Comparison of ENCODE assay signal across 9 mouse cellular contexts in the genomic region with DNA sequence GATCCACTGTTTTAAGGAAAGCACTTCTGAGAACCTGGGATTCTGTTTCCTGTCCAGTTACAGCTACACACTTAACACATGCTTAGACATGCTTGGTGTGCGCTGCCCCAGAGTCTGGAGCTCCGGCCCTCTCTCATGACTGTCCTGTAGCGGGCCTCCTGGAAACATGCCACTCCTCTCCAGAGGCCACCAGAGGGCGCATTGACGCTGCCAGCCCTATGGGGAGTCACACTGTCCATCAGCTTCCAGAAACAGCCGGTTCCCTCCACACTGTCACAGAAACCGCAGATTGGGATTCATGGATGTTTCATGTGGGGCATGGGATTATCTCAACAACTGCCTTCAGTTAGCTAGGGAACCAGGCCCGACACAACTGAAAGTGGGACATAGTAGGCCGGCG. TPM values are rescaled to one million over a fixed set of nuclear protein-coding genes. Genes with fewer than 3 reads are reported as not detected.
DNase-seq lines count a peak whose midpoint lies in the region; ATAC-seq and TF ChIP-seq lines count a peak whose summit lies in the region.
"Had no signal": no experiment of that assay in that cellular context is flagged by ENCODE, and none has a peak within 500 bp of the region (broad histone marks: within the 10 kb centered on the region; RNA-seq: fewer than 3 reads in every experiment).

No protein-coding gene starts in this region.

- H3K4me3 ChIP-seq in ES-Bruce4 (ENCODE audit: low read depth, low read length): no peak overlapping the region
- H3K4me3 ChIP-seq in forebrain, embryonic 13.5 days: no peak overlapping the region
- no peak overlapping the region for H3K4me3 ChIP-seq in lung, embryonic 14.5 days (ENCODE audit: low read depth, low read length)
- H3K4me3 ChIP-seq: erythroblast, embryonic 14.5 days had no signal

- ATAC-seq in forebrain, embryonic 13.5 days: peak; percentile 47; the same call in 1 of the 2 replicates
- ATAC-seq in lung, embryonic 14.5 days (ENCODE audit: insufficient read depth): peak; percentile 58; the same call in 1 of the 2 replicates

- WGBS in forebrain, embryonic 13.5 days: 29% methylated on average over 10 of the region's 10 CpGs
- WGBS in lung, embryonic 14.5 days: 26% methylated on average over 10 of the region's 10 CpGs

- no peak for TF ChIP-seq POLR2A in ES-Bruce4 (IDR thresholded peaks at IDR 0.05; ENCODE audit: insufficient read depth, low read length)

- peak; percentile 28 for DNase-seq in c-Kit-positive CD71-positive TER-119-negative erythroid progenitor cells, embryonic 14.5 days (ENCODE audit: low read depth)
- DNase-seq in heart, postnatal 25 days (ENCODE audit: low spot score): peak; percentile 64
- peak; percentile 67 to 87 for DNase-seq in layer of hippocampus, adult 18-20 months (ENCODE audit: low spot score in 2 of 2)
- DNase-seq in lung, embryonic 14.5 days: peak; percentile 93
- DNase-seq in ovary, adult 18-20 months (ENCODE audit: low spot score): peak; percentile 60
- peak; percentile 65 for DNase-seq in thymus, postnatal 0 days (ENCODE audit: low spot score)

- H3K27me3 ChIP-seq in ES-Bruce4 (ENCODE audit: control insufficient read depth, insufficient read depth, low read length, poor library complexity, severe bottlenecking): no peaks in the 10 kb centered on the region
- no peaks in the 10 kb centered on the region for H3K27me3 ChIP-seq in forebrain, embryonic 13.5 days
- no peaks in the 10 kb centered on the region for H3K27me3 ChIP-seq in lung, embryonic 14.5 days (ENCODE audit: insufficient read depth, low read length)

- H3K4me1 ChIP-seq in ES-Bruce4 (ENCODE audit: control insufficient read depth, insufficient read depth, low read length): no peaks in the 10 kb centered on the region
- H3K4me1 ChIP-seq in forebrain, embryonic 13.5 days: peaks cover 24% of the 10 kb centered on the region
- no peaks in the 10 kb centered on the region for H3K4me1 ChIP-seq in lung, embryonic 14.5 days (ENCODE audit: insufficient read depth)

- intact Hi-C loops in heart, postnatal 25 days (cut with DNase I): loop anchor here (1.0 to 10.0 kb wide), 2 partner anchors 68 to 411 kb away; no protein-coding TSS in a partner anchor

- H3K36me3 ChIP-seq in ES-Bruce4 (ENCODE audit: control insufficient read depth, insufficient read depth, low read length, poor library complexity, severe bottlenecking): no peaks in the 10 kb centered on the region
- H3K36me3 ChIP-seq in forebrain, embryonic 13.5 days (ENCODE audit: poor library complexity, severe bottlenecking): peaks cover 61% of the 10 kb centered on the region
- peaks cover 29% of the 10 kb centered on the region for H3K36me3 ChIP-seq in lung, embryonic 14.5 days (ENCODE audit: insufficient read depth)

- H3K9me3 ChIP-seq in ES-Bruce4 (replicated peaks; ENCODE audit: control insufficient read depth, insufficient read depth, low read length, poor library complexity, severe bottlenecking): no peaks in the 10 kb centered on the region
- H3K9me3 ChIP-seq in forebrain, embryonic 13.5 days (replicated peaks): no peaks in the 10 kb centered on the region
- H3K9me3 ChIP-seq in lung, embryonic 14.5 days (ENCODE audit: low read depth, low read length): no peaks in the 10 kb centered on the region

- TF ChIP-seq EP300 in ES-Bruce4 (IDR thresholded peaks at IDR 0.05; ENCODE audit: insufficient read depth, low read depth, low read length): no peak

- no peak overlapping the region for H3K9ac ChIP-seq in ES-Bruce4 (ENCODE audit: low read depth, poor library complexity, severe bottlenecking)
- H3K9ac ChIP-seq in forebrain, embryonic 13.5 days: no peak overlapping the region
- H3K9ac ChIP-seq in lung, embryonic 14.5 days: no peak overlapping the region

- no peak overlapping the region for H3K4me2 ChIP-seq in forebrain, embryonic 13.5 days
- H3K4me2 ChIP-seq in lung, embryonic 14.5 days: no peak overlapping the region

- peak; percentile 88 for TF ChIP-seq CTCF in ES-Bruce4 (IDR thresholded peaks at IDR 0.05; ENCODE audit: low read depth, low read length)
- TF ChIP-seq CTCF in lung, embryonic 14.5 days (IDR thresholded peaks at IDR 0.05; ENCODE audit: low read depth): peak; percentile 95

- H3K27ac ChIP-seq in ES-Bruce4 (ENCODE audit: insufficient read depth, low read length): no peak overlapping the region
- no peak overlapping the region for H3K27ac ChIP-seq in forebrain, embryonic 13.5 days
- no peak overlapping the region for H3K27ac ChIP-seq in lung, embryonic 14.5 days (ENCODE audit: low read depth)

RNA-seq across cellular contexts. Expression of a gene that starts 57.0 kb away (rescaled TPM):
- polyA plus RNA-seq in ES-Bruce4 (2011; ENCODE audit: insufficient read depth, insufficient read length, low read depth, missing spikeins): 96.6 and 98.3 TPM in 2 replicates
- polyA plus RNA-seq in forebrain, embryonic 13.5 days (2015; fragmentation: Nextera tagmentation; extraction: Ambion mirVana): 103 and 112 TPM in 2 replicates
- 10 to 100 TPM; 38.1 to 38.4 TPM for total RNA-seq in heart, postnatal 25 days (2021)
- total RNA-seq in layer of hippocampus, adult 18-20 months (2021): 10 to 100 TPM; 84.5 to 88.0 TPM
- polyA plus RNA-seq in lung, embryonic 14.5 days (2014; fragmentation: Nextera tagmentation; extraction: Ambion mirVana): 120 and 123 TPM in 2 replicates
- polyA plus RNA-seq in thymus, postnatal 0 days (2015; fragmentation: Nextera tagmentation; extraction: Ambion mirVana): 88.4 and 89.5 TPM in 2 replicates

Comparison
In these comparisons a context has a peak if more than half of its experiments do, and no peak if none do; other contexts are left out.
1. DNase-seq: peak in every context shown above with its lines; median percentile 93 in lung, embryonic 14.5 days; 77 in layer of hippocampus, adult 18-20 months; 65 in thymus, postnatal 0 days; 64 in heart, postnatal 25 days; 60 in ovary, adult 18-20 months; 28 in c-Kit-positive CD71-positive TER-119-negative erythroid progenitor cells, embryonic 14.5 days.